Mouse (Mus musculus) forebrain, embryonic 16.5 days (tissue): ENCODE data around the gene Fryl. TPM values are rescaled to one million over a fixed set of nuclear protein-coding genes. Genes with fewer than 3 reads are reported as not detected.

Experiments used
- ATAC-seq: fragments of 200-750 bp; cut with Nextera tagmentation; 2 replicates; pipeline ENCODE4 v1.8.0; 2017; ENCODE audit warnings: mild to moderate bottlenecking, moderate library complexity
- H3K27ac ChIP-seq: fragments of 300-500 bp; sonication (generic); 2 replicates; pipeline ENCODE4 v1.5.1; 2014; ENCODE audit warnings: low read length, control low read depth
- H3K27me3 ChIP-seq: fragments of 300-500 bp; sonication (generic); replicated peaks from 2 replicates; pipeline ENCODE4 v1.6.1; 2014; ENCODE audit warnings: low read length; ENCODE audit not compliant: control insufficient read depth, insufficient read depth
- H3K36me3 ChIP-seq: fragments of 300-500 bp; sonication (generic); 2 replicates; pipeline ENCODE4 v1.6.1; 2014; ENCODE audit not compliant: control insufficient read depth, insufficient read depth
- H3K4me1 ChIP-seq: fragments of 300-500 bp; sonication (generic); replicated peaks from 2 replicates; pipeline ENCODE4 v1.6.1; 2014; ENCODE audit warnings: low read length; ENCODE audit not compliant: control insufficient read depth, insufficient read depth
- H3K4me2 ChIP-seq: fragments of 300-500 bp; sonication (generic); 2 replicates; pipeline ENCODE4 v1.6.1; 2014; ENCODE audit warnings: mild to moderate bottlenecking, low read length, control low read depth
- H3K4me3 ChIP-seq: fragments of 300-500 bp; sonication (generic); replicated peaks from 2 replicates; pipeline ENCODE4 v1.5.1; 2014; ENCODE audit warnings: mild to moderate bottlenecking, low read length, control low read depth
- H3K9ac ChIP-seq: fragments of 300-500 bp; sonication (generic); replicated peaks from 2 replicates; pipeline ENCODE4 v1.6.1; 2014; ENCODE audit warnings: low read depth, low read length, control low read depth
- H3K9me3 ChIP-seq: fragments of 300-500 bp; sonication (generic); 2 replicates; pipeline ENCODE4 v1.6.1; 2016; ENCODE audit warnings: low read length; ENCODE audit not compliant: control insufficient read depth
- WGBS: fragments of 180-500 bp; shearing (Covaris S2); extraction: QIAGEN DNeasy Blood & Tissue Kit; methylation state at CpG from one replicate; pipeline ENCODE4 v1.1.7; 2014; 5-methylcytosine and 5-hydroxymethylcytosine counted together
- polyA plus RNA-seq: library from polyadenylated mRNA; unstranded; fragments of >200 nt; fragmentation: Nextera tagmentation; extraction: Ambion mirVana; gene quantifications from 2 replicates; pipeline ENCODE4 v1.2.1, GENCODE M21; 2015

The Fryl gene
- polyA plus RNA-seq, 1 experiment from 2014 or later: 50.7 TPM

- Histone ChIP-seq H3K4me3 (no peak overlapping the region), H3K9ac (no peak overlapping the region), H3K4me2 (no peak overlapping the region), H3K9me3 (no peaks in the 10 kb centered on the region), H3K36me3 (no peaks in the 10 kb centered on the region; the same call in 1 of the 2 replicates), H3K27me3 (no peaks in the 10 kb centered on the region), H3K4me1 (no peaks in the 10 kb centered on the region), H3K27ac (no peak overlapping the region)
- ATAC-seq: no peak
- 49% methylated on average over 4 of the region's 4 CpGs for whole genome bisulfite sequencing
Measured at GRCm38 (mm10) chr5:72972435-72972834, 284.0 kb downstream of the Fryl start.

Other genes with a start within 250 kb of the Fryl start
- gene Slc10a4, start 249.7 kb downstream of the Fryl start, polyA plus RNA-seq: 17.1 and 29.3 TPM in 2 replicates
- gene Ociad1, start 36.2 kb upstream of the Fryl start, polyA plus RNA-seq: 296 and 323 TPM in 2 replicates
- gene Ociad2, start 84.4 kb upstream of the Fryl start, polyA plus RNA-seq: 21.5 and 22.6 TPM in 2 replicates
- 0.17 TPM in 1 of 2 replicates, not detected in the other for gene Cwh43, start 149.5 kb upstream of the Fryl start, polyA plus RNA-seq
- 46.5 and 51.4 TPM in 2 replicates for gene Dcun1d4, start 224.4 kb upstream of the Fryl start, polyA plus RNA-seq